Mouse (Mus musculus) hindbrain, embryonic 16.5 days (tissue): Measurements from ENCODE around the gene Mob3b. TPM values are rescaled to one million over a fixed set of nuclear protein-coding genes. Genes with fewer than 3 reads are reported as not detected.

Experiments
- ATAC-seq: fragments of 200-750 bp; cut with Nextera tagmentation; 2 replicates; pipeline ENCODE4 v1.8.0; 2017; ENCODE audit warnings: moderate TSS enrichment, moderate library complexity
- H3K27ac ChIP-seq: fragments of 300-500 bp; sonication (generic); 2 replicates; pipeline ENCODE4 v1.5.1; 2014; ENCODE audit warnings: low read depth, mild to moderate bottlenecking, control low read depth, low read length, moderate library complexity
- H3K27me3 ChIP-seq: fragments of 300-500 bp; sonication (generic); replicated peaks from 2 replicates; pipeline ENCODE4 v1.6.1; 2014; ENCODE audit warnings: low read length; ENCODE audit not compliant: control insufficient read depth, insufficient read depth
- H3K36me3 ChIP-seq: fragments of 300-500 bp; sonication (generic); 2 replicates; pipeline ENCODE4 v1.6.1; 2014; ENCODE audit warnings: mild to moderate bottlenecking, low read length, moderate library complexity, mixed read lengths; ENCODE audit not compliant: control insufficient read depth, insufficient read depth
- H3K4me1 ChIP-seq: fragments of 300-500 bp; sonication (generic); 2 replicates; pipeline ENCODE4 v1.6.1; 2014; ENCODE audit warnings: low read depth, low read length; ENCODE audit not compliant: control insufficient read depth, insufficient read depth
- H3K4me2 ChIP-seq: fragments of 300-500 bp; sonication (generic); 2 replicates; pipeline ENCODE4 v1.6.1; 2014; ENCODE audit warnings: mild to moderate bottlenecking, low read length, control low read depth, moderate library complexity
- H3K4me3 ChIP-seq: fragments of 300-500 bp; sonication (generic); 2 replicates; pipeline ENCODE4 v1.5.1; 2014; ENCODE audit warnings: mild to moderate bottlenecking, low read length, control low read depth, moderate library complexity
- H3K9ac ChIP-seq: fragments of 300-500 bp; sonication (generic); 2 replicates; pipeline ENCODE4 v1.6.1; 2014; ENCODE audit warnings: low read depth, mild to moderate bottlenecking, control low read depth, low read length, moderate library complexity
- H3K9me3 ChIP-seq: fragments of 300-500 bp; sonication (generic); 2 replicates; pipeline ENCODE4 v1.6.1; 2014; ENCODE audit warnings: mild to moderate bottlenecking, low read length, moderate library complexity; ENCODE audit not compliant: control insufficient read depth
- WGBS: fragments of 180-500 bp; shearing (Covaris S2); extraction: QIAGEN DNeasy Blood & Tissue Kit; methylation state at CpG from one replicate; pipeline ENCODE4 v1.1.7; 2014; 5-methylcytosine and 5-hydroxymethylcytosine counted together
- polyA plus RNA-seq: library from polyadenylated mRNA; unstranded; fragments of >200 nt; fragmentation: Nextera tagmentation; extraction: Ambion mirVana; gene quantifications from 2 replicates; pipeline ENCODE4 v1.2.1, GENCODE M21; 2015

Mob3b gene
- polyA plus RNA-seq, 1 experiment from 2014 or later, result 3.9 TPM

GRCm38 (mm10) chr4:35138077-35138476 lies 19.2 kb downstream of the Mob3b start:
- Histone ChIP-seq H3K4me2 (no peak overlapping the region), H3K9me3 (no peaks in the 10 kb centered on the region), H3K4me1 (no peaks in the 10 kb centered on the region), H3K27ac (no peak overlapping the region), H3K9ac (no peak overlapping the region), H3K27me3 (no peaks in the 10 kb centered on the region), H3K36me3 (no peaks in the 10 kb centered on the region), H3K4me3 (no peak overlapping the region)
- no peak for ATAC-seq
- 44% methylated on average over 6 of the region's 6 CpGs for WGBS

GRCm38 (mm10) chr4:35136996-35137395 lies 20.3 kb downstream of the Mob3b start:
- WGBS, result 85% methylated on average over 8 of the region's 8 CpGs
- Histone ChIP-seq H3K4me3 (no peak overlapping the region), H3K4me1 (no peaks in the 10 kb centered on the region), H3K9me3 (no peaks in the 10 kb centered on the region), H3K27me3 (no peaks in the 10 kb centered on the region), H3K9ac (no peak overlapping the region), H3K4me2 (no peak overlapping the region), H3K27ac (no peak overlapping the region), H3K36me3 (no peaks in the 10 kb centered on the region)
- ATAC-seq, result no peak

DNA sequence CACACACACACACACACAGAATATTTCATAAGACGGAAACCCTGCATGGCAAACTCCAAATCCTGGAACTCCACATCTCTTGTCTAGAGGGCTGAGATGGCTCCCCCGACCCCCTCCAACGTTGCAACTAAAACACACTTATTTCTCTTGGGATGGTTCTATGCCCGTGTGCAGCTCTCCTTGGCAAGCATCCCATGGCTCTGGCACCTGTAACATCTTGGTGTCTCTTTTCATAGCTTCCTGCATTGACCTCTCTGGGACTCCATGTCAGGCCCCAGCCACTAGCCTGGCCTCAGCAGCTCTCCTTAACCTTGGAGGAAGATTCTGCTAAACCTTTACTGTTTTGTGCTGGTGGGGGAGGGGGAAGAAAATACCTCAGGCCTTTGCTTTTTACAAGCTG lies 21.5 kb downstream of the Mob3b start:
- ATAC-seq, result no peak
- Histone ChIP-seq H3K27me3 (no peaks in the 10 kb centered on the region), H3K36me3 (no peaks in the 10 kb centered on the region), H3K9me3 (no peaks in the 10 kb centered on the region), H3K27ac (no peak overlapping the region), H3K9ac (no peak overlapping the region), H3K4me1 (no peaks in the 10 kb centered on the region), H3K4me2 (no peak overlapping the region), H3K4me3 (no peak overlapping the region)
- WGBS, result 75% methylated on average over 4 of the region's 4 CpGs

DNA sequence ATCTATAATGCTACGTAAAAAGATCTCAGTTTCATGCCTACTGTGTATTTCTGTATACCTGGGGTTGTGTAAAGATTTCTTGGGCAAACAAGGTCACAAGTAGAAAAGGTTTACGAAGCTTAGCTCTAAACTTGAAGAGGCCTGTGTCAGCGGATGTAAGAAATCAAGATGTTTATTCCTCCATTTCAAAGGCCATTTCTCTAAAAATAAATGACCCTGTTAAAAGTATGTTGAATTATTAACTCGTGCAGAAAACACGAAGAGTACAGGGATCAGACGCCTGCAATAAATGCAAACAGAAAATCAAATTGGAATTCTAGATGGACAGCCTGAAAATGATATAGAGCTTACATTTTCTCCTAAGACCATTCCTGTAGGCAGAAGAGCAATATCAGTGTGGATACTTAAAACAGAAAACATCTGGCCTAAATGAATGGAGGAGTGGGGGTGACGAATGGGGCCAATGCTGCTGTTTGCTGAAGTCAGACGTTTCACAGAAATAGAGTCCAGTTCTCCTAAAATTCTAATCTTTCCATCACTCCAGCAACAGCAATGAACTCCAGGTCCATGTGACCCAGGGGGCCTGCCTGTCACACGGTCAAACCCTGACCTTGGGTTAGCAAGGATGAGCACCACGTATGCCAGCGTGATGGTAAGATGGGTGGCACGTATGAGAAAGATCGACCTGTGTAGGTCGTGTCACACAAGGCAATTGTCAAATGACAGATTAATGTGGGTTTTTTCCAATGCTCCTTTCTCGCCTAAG lies 22.3 kb downstream of the Mob3b start:
- Histone ChIP-seq H3K4me3 (no peak overlapping the region), H3K9ac (no peak overlapping the region), H3K4me1 (no peaks in the 10 kb centered on the region), H3K4me2 (no peak overlapping the region), H3K36me3 (no peaks in the 10 kb centered on the region), H3K27ac (no peak overlapping the region), H3K9me3 (no peaks in the 10 kb centered on the region), H3K27me3 (no peaks in the 10 kb centered on the region)
- ATAC-seq, result no peak
- WGBS, result 84% methylated on average over 15 of the region's 15 CpGs

DNA sequence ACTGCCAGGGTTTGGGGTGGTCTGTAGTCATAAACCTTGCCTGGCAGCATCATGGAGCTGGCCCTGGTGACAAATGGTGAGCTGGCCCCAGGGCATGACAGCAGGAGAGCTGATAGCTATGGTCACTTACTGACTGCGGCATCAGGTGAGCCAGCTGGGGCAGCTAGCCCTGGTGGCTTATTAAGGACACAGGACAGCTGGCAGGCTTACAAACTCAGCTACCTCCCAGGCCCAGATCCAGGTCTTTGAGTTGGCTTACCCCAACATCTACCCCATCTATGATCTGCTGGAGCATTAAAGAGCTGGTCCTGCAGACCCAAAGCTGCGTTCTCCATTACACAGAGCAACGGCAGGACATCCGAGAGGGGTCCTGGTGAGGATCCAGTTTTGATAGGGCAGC lies 23.9 kb downstream of the Mob3b start:
- Histone ChIP-seq H3K27me3 (no peaks in the 10 kb centered on the region), H3K4me2 (no peak overlapping the region), H3K36me3 (no peaks in the 10 kb centered on the region), H3K4me3 (no peak overlapping the region), H3K27ac (no peak overlapping the region), H3K4me1 (no peaks in the 10 kb centered on the region), H3K9ac (no peak overlapping the region), H3K9me3 (no peaks in the 10 kb centered on the region)
- 91% methylated on average over 4 of the region's 4 CpGs for WGBS
- no peak for ATAC-seq

DNA sequence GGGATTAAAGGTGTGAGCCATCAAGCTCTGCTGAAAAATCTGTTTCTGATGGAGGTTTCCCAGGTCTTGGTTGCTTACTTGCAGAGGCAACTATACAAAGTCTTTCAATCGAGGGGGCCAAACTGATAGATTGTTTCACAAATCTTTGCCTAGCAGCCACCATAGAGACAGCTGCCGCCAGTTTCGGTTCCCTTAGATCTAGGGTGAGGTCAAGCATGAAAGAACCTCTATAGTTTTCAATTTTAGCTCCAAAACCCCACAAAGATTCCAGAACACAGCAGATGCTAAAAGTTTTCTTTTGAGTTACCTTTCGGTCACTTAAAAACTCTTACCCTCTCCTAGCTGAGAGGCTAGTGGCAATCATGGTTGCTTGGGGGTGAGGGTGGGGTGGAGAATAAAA lies 25.7 kb downstream of the Mob3b start:
- Histone ChIP-seq H3K27ac (no peak overlapping the region), H3K27me3 (no peaks in the 10 kb centered on the region), H3K4me2 (no peak overlapping the region), H3K4me1 (no peaks in the 10 kb centered on the region), H3K9ac (no peak overlapping the region), H3K9me3 (no peaks in the 10 kb centered on the region), H3K4me3 (no peak overlapping the region), H3K36me3 (no peaks in the 10 kb centered on the region)
- ATAC-seq, result no peak
- WGBS, result 73% methylated on average over 4 of the region's 4 CpGs

- Histone ChIP-seq H3K9ac (no peak overlapping the region), H3K4me1 (peaks cover 2% of the 10 kb centered on the region), H3K4me2 (no peak overlapping the region), H3K4me3 (no peak overlapping the region), H3K9me3 (no peaks in the 10 kb centered on the region), H3K27me3 (no peaks in the 10 kb centered on the region), H3K27ac (no peak overlapping the region), H3K36me3 (no peaks in the 10 kb centered on the region)
- no peak for ATAC-seq
- 65% methylated on average over 6 of the region's 6 CpGs for WGBS
Measured at GRCm38 (mm10) chr4:35130411-35130948, 26.8 kb downstream of the Mob3b start.

DNA sequence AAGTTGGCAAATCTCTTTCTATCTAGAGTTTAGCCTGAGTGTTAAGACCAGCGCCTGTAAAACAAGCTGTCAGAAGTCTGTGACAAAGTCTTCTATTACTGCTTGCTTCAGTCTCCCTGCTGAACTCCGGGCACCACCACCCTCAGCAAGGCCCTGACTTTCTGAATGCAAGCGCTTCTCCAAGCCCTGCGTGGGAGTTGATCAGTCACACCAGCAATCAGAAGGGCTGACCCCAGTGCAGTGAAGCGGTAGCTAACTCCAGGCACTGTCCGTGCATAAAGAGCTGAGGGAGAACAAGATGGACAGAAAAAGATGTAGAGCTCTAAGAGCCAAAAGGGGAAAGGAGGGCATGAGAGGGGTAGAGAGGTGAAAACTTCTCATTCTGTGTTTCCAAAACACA lies 29.5 kb downstream of the Mob3b start:
- no peak overlapping the region for H3K9ac ChIP-seq
- 30% methylated on average over 6 of the region's 6 CpGs for WGBS
- H3K36me3 ChIP-seq, result no peaks in the 10 kb centered on the region
- H3K4me1 ChIP-seq, result peaks cover 7% of the 10 kb centered on the region
- H3K4me3 ChIP-seq, result no peak overlapping the region
- no peaks in the 10 kb centered on the region for H3K27me3 ChIP-seq
- ATAC-seq, result no peak
- H3K27ac ChIP-seq, result no peak overlapping the region
- H3K4me2 ChIP-seq, result no peak overlapping the region
- H3K9me3 ChIP-seq, result no peaks in the 10 kb centered on the region

DNA sequence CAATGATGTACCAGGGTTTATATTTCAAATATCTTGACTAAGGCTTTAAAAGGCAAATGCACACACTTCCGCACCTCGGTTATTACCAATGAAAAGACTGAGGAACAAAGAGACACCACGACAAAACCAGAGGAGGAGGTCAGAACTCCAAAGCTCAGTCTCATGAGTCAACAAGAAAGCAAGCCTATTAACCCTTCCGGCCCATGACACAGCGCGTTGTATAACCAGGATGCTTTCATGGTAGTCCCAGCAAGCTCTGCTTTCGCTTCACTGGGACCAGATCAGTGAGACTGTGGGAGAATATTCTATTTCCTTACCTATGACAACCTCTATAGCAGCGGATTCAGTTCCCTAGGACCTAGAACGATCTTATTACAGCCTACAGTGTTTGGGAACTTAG lies 30.5 kb downstream of the Mob3b start:
- Histone ChIP-seq H3K9me3 (no peaks in the 10 kb centered on the region), H3K36me3 (no peaks in the 10 kb centered on the region), H3K27me3 (no peaks in the 10 kb centered on the region), H3K4me3 (no peak overlapping the region), H3K9ac (no peak overlapping the region), H3K27ac (no peak overlapping the region), H3K4me2 (no peak overlapping the region), H3K4me1 (peaks cover 7% of the 10 kb centered on the region)
- no peak for ATAC-seq
- 50% methylated on average over 9 of the region's 9 CpGs for WGBS
